Mouse (Mus musculus) intestine, embryonic 15.5 days (tissue): ENCODE results near the gene Cecr2. TPM values are rescaled to one million over a fixed set of nuclear protein-coding genes. Genes with fewer than 3 reads are reported as not detected.
"Not testable (repeated sequence)": the region's sequence is repeated elsewhere in the genome, so short reads cannot be mapped to it uniquely, and the experiment has no call there.

Experiments used
- ATAC-seq: fragments of 200-750 bp; cut with Nextera tagmentation; 2 replicates; pipeline ENCODE4 v1.8.0; 2017; ENCODE audit warnings: moderate TSS enrichment, moderate library complexity
- H3K27ac ChIP-seq: fragments of 300-500 bp; sonication (generic); 2 replicates; pipeline ENCODE4 v1.5.1; 2015; ENCODE audit warnings: mild to moderate bottlenecking, inconsistent platforms
- H3K27me3 ChIP-seq: fragments of 300-500 bp; sonication (generic); replicated peaks from 2 replicates; pipeline ENCODE4 v1.6.1; 2015; ENCODE audit warnings: inconsistent platforms
- H3K36me3 ChIP-seq: fragments of 300-500 bp; sonication (generic); 2 replicates; pipeline ENCODE4 v1.6.1; 2015; ENCODE audit warnings: inconsistent platforms
- H3K4me1 ChIP-seq: fragments of 300-500 bp; sonication (generic); replicated peaks from 2 replicates; pipeline ENCODE4 v1.6.1; 2015; ENCODE audit warnings: inconsistent platforms
- H3K4me2 ChIP-seq: fragments of 300-500 bp; sonication (generic); replicated peaks from 2 replicates; pipeline ENCODE4 v1.6.1; 2015; ENCODE audit warnings: mild to moderate bottlenecking, inconsistent platforms
- H3K4me3 ChIP-seq: fragments of 300-500 bp; sonication (generic); replicated peaks from 2 replicates; pipeline ENCODE4 v1.5.1; 2015; ENCODE audit warnings: inconsistent platforms
- H3K9ac ChIP-seq: fragments of 300-500 bp; sonication (generic); 2 replicates; pipeline ENCODE4 v1.6.1; 2015; ENCODE audit warnings: inconsistent platforms
- H3K9me3 ChIP-seq: fragments of 300-500 bp; sonication (generic); 2 replicates; pipeline ENCODE4 v1.6.1; 2016; ENCODE audit warnings: inconsistent platforms
- WGBS: fragments of 180-500 bp; shearing (Covaris S2); methylation state at CpG from one replicate; pipeline ENCODE4 v1.1.7; 2015; 5-methylcytosine and 5-hydroxymethylcytosine counted together
- polyA plus RNA-seq: library from polyadenylated mRNA; unstranded; fragments of >200 nt; fragmentation: Nextera tagmentation; extraction: Ambion mirVana; gene quantifications from 2 replicates; pipeline ENCODE4 v1.2.1, GENCODE M21; 2015

Gene Cecr2
- polyA plus RNA-seq, 1 experiment from 2014 or later: 1.2 TPM

GRCm38 (mm10) chr6:120807738-120808081, 141.5 kb downstream of the Cecr2 start:
- no peak overlapping the region for H3K27ac ChIP-seq
- peak; percentile 48 for ATAC-seq
- H3K4me1 ChIP-seq: no peaks in the 10 kb centered on the region
- H3K9ac ChIP-seq: no peak overlapping the region
- H3K36me3 ChIP-seq: peaks cover 34% of the 10 kb centered on the region
- H3K4me2 ChIP-seq: no peak overlapping the region
- 72% methylated on average over 4 of the region's 4 CpGs for WGBS
- no peaks in the 10 kb centered on the region for H3K9me3 ChIP-seq
- H3K4me3 ChIP-seq: no peak overlapping the region
- no peaks in the 10 kb centered on the region for H3K27me3 ChIP-seq

GRCm38 (mm10) chr6:120811999-120812398, 145.8 kb downstream of the Cecr2 start:
- H3K9me3 ChIP-seq, H3K4me1 ChIP-seq, H3K27ac ChIP-seq, H3K4me3 ChIP-seq, ATAC-seq, H3K27me3 ChIP-seq, H3K4me2 ChIP-seq, H3K9ac ChIP-seq: not testable (repeated sequence)
- H3K36me3 ChIP-seq: peaks cover 18% of the 10 kb centered on the region
- WGBS: 95% methylated on average over 10 of the region's 10 CpGs

GRCm38 (mm10) chr6:120819294-120819693, 153.1 kb downstream of the Cecr2 start:
- no peak overlapping the region for H3K27ac ChIP-seq
- H3K4me2 ChIP-seq: no peak overlapping the region
- no peaks in the 10 kb centered on the region for H3K27me3 ChIP-seq
- no peaks in the 10 kb centered on the region for H3K9me3 ChIP-seq
- peaks cover 17% of the 10 kb centered on the region for H3K36me3 ChIP-seq
- no peak overlapping the region for H3K4me3 ChIP-seq
- H3K4me1 ChIP-seq: peaks cover 9% of the 10 kb centered on the region
- no peak overlapping the region for H3K9ac ChIP-seq
- ATAC-seq: no peak
- 95% methylated on average over 2 of the region's 2 CpGs for WGBS

GRCm38 (mm10) chr6:120820144-120820543, 154.0 kb downstream of the Cecr2 start:
- Histone ChIP-seq H3K27me3 (no peaks in the 10 kb centered on the region), H3K36me3 (peaks cover 17% of the 10 kb centered on the region), H3K4me1 (peaks cover 9% of the 10 kb centered on the region), H3K9me3 (no peaks in the 10 kb centered on the region), H3K4me3 (no peak overlapping the region), H3K4me2 (no peak overlapping the region), H3K27ac (no peak overlapping the region), H3K9ac (no peak overlapping the region)
- no peak for ATAC-seq
- WGBS: 88% methylated on average over 5 of the region's 5 CpGs

Other genes with a start within 250 kb of the Cecr2 start
- 5.2 and 6.7 TPM in 2 replicates for gene Il17ra, start 203.1 kb upstream of the Cecr2 start, polyA plus RNA-seq
- 0.05 and 0.10 TPM in 2 replicates for gene Tmem121b, start 172.6 kb upstream of the Cecr2 start, polyA plus RNA-seq
- 15.7 and 16.5 TPM in 2 replicates for gene Hdhd5, start 135.1 kb upstream of the Cecr2 start, polyA plus RNA-seq
- 0.09 and 0.10 TPM in 2 replicates for gene Slc25a18, start 107.2 kb downstream of the Cecr2 start, polyA plus RNA-seq
- gene Atp6v1e1, start 156.4 kb downstream of the Cecr2 start, polyA plus RNA-seq: 150 and 155 TPM in 2 replicates
- gene Bcl2l13, start 169.8 kb downstream of the Cecr2 start, polyA plus RNA-seq: 24.1 and 25.7 TPM in 2 replicates